Mouse (Mus musculus): ENCODE results near the gene Brms1.
"Not testable (repeated sequence)": the region's sequence is repeated elsewhere in the genome, so short reads cannot be mapped to it uniquely, and the experiment has no call there.

Brms1 gene

DNA sequence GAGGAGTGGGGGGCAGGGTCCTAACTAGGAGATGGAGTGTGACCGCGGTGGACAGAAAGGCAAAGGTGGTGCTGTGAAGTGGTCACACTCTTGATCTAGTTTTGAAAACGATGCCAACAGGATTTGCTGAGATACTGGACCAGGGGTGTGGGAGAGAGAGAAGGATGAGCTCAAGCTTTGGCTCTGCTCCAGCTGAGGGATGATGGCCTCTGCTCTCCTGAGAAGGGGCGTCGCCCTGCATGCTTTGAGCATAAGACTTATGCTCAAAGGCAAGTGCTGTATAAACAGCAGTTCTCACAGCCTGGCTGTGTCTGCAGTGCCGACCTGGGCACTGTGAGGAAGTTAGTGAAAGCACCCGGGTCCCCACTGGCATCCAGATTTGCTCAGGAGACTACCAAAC, 23.9 kb downstream of the Brms1 start:
- no peak for DNase-seq (ENCODE audit: low read depth, low spot score)

GRCm38 (mm10) chr19:5067040-5067799, 26.1 kb downstream of the Brms1 start:
- no peak for DNase-seq (ENCODE audit: low read depth, low spot score)

- no peak for DNase-seq (ENCODE audit: low read depth, low spot score)
These were observed 26.9 kb downstream of the Brms1 start, which contains the start of gene Cd248 for GRCm38 (mm10) chr19:5067867-5068569. TSS of gene Cd248 (plus strand) at chr19:5068078.

DNA sequence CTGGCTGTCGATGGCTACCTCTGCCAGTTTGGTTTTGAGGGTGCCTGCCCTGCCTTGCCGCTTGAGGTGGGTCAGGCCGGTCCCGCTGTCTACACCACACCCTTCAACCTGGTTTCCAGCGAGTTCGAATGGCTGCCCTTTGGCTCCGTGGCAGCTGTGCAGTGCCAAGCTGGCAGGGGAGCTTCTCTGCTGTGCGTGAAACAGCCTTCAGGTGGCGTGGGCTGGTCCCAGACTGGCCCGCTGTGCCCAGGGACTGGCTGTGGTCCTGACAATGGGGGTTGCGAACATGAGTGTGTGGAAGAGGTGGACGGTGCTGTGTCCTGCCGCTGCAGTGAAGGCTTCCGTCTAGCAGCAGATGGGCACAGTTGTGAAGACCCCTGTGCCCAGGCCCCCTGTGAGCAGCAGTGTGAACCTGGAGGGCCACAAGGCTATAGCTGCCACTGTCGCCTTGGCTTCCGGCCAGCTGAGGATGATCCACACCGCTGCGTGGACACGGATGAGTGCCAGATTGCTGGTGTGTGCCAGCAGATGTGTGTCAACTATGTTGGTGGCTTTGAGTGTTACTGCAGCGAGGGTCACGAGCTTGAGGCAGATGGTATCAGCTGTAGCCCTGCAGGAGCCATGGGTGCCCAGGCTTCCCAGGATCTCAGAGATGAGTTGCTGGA, 27.5 kb downstream of the Brms1 start:
- no peak for DNase-seq (ENCODE audit: low read depth, low spot score)

DNA sequence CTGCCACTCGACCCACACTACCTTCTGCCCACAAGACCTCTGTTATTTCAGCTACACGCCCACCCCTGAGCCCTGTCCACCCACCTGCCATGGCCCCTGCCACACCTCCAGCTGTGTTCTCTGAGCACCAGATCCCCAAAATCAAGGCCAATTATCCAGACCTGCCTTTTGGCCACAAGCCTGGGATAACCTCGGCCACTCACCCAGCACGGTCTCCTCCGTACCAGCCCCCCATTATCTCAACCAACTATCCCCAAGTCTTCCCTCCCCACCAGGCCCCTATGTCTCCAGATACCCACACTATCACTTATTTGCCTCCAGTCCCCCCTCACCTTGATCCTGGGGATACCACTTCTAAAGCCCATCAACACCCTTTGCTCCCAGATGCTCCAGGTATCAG, 28.3 kb downstream of the Brms1 start:
- DNase-seq (ENCODE audit: low read depth, low spot score) = no peak

DNA sequence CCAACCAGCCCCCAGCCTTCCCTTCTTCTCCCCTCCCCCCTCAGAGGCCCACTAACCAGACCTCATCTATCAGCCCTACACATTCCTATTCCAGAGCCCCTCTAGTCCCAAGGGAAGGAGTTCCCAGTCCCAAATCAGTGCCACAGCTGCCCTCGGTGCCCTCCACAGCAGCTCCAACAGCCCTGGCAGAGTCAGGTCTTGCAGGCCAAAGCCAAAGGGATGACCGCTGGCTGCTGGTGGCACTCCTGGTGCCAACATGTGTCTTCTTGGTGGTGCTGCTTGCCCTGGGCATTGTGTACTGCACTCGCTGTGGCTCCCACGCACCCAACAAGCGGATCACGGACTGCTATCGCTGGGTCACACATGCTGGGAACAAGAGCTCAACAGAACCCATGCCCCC, 28.8 kb downstream of the Brms1 start:
- DNase-seq (ENCODE audit: low read depth, low spot score) = no peak

DNA sequence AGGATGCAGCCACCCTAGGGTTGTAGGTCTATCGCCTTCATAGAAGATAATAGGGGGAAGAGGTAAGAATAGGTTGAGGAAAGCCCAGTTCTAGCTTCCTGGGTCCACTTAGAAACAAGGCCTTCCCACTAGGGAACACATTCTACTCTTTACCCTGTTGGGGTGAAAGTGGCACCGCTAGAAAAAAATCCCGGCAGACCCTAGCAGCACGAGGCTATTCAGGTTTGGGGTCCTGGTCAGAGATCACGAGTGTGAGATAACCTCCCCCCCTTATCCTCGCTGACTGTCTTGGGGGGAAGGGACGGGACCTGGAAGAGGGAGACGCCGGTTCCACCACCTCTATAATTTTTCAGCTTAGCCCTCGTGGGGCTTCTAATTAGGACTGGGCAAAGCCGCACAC, 29.9 kb downstream of the Brms1 start:
- DNase-seq (ENCODE audit: low read depth, low spot score) = no peak

- DNase-seq (ENCODE audit: low read depth, low spot score) = no peak
These were observed 30.6 kb downstream of the Brms1 start for GRCm38 (mm10) chr19:5071545-5072369.

GRCm38 (mm10) chr19:5072389-5073019, 31.4 kb downstream of the Brms1 start:
- no peak for DNase-seq (ENCODE audit: low read depth, low spot score)

- DNase-seq (ENCODE audit: low read depth, low spot score) = no peak
These were observed 31.9 kb downstream of the Brms1 start for GRCm38 (mm10) chr19:5073028-5073427.

DNA sequence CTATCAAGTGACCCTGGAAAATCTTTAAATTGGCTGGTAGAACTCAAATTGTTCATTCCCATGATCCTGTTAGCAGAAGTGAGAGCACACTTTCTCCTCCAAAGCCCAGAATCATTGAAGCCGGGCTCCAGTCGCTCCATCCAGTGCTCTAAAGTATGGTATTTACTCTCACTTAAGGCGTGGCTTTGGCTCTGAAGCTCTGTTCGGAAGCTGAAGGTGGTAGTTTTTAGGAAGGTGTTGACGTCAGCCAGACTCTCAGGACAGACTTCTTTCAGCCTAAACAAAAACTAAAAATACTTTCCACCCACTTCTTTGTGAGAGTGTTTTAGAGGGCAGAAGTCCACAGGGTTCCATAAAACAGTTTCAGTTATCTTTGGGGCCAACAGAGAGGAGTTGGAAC, 32.4 kb downstream of the Brms1 start:
- no peak for DNase-seq (ENCODE audit: low read depth, low spot score)

DNA sequence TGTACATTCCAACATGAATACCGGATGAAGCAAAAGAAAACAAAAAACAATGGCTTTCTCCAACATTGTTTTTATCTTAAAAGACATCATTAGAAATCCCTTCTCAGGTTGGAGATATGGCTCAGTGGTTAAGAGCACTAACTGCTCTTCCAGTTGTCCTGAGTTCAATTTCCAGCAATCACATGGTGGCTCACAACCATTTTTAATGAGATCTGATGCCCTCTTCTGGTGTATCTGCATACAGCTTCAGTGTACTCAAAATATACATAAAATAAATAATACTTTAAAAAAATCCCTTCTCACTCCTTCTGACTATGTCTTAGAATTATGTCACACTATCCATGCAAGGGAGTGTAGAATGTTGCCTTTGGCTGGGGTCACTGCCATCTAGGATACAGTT, 38.1 kb downstream of the Brms1 start:
- no peak for DNase-seq (ENCODE audit: low read depth, low spot score)

- DNase-seq (ENCODE audit: low read depth, low spot score) = no peak
These were observed 40.9 kb downstream of the Brms1 start for GRCm38 (mm10) chr19:5082005-5082404.

GRCm38 (mm10) chr19:5082596-5082995, 41.4 kb downstream of the Brms1 start:
- no peak for DNase-seq (ENCODE audit: low read depth, low spot score)

DNA sequence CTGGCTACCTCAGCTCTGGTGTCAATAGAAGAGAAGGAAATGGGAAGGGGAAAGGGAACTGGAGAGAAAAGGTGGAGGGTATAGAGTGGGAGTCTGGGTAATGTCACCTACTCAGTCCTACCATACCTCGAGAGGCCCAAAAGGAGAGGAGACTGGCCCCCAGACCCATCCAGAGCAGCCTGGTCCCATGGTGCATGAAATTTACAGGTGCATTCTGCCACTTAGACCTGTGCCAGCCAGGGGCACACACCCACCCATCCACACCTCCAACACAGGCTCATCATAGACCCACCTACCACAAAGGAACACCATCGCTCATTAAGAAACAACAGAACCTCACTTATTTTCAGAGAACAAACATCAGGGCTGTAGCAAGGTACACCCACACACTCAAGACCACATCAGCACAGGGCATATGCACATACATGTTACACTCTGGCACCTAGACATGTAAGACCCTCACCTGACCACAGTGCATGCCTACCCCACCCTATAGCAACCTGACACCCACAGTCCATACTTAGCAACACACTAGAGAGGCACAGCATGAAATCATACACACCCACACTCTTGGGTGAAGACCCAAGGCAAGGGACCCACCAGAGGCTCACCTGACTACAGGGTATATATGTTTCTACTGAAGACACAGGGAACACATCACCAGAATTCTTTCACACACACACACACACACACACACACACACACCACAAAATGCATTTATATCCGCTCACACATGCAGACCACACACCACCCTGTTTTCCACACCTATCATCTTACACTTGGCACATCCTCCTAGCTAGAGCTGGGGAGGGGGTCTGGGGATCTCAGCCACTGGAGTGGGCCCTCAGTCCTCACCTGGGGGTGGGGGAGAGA, 43.0 kb downstream of the Brms1 start:
- no peak for DNase-seq (ENCODE audit: low read depth, low spot score)

DNA sequence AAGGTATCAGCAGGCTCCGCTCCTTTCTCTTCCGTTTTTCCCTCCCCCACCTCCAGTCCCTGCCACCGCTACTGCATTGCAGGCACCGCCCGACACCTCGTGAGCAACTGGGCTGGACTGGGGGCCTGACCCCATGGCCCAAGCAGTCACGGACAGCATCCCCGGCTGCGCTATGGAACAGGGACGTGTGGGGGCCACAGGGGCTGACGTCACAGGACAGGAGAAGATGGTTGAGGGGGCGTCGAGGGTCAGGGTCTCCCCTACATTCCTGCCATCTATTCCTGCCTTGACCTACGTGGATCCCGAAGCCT, 43.6 kb downstream of the Brms1 start:
- DNase-seq (ENCODE audit: low read depth, low spot score) = no peak

- no peak for DNase-seq (ENCODE audit: low read depth, low spot score)
These were observed 44.1 kb downstream of the Brms1 start, which contains the start of gene Tmem151a for GRCm38 (mm10) chr19:5085145-5085863. TSS of gene Tmem151a (minus strand) at chr19:5085531.

DNA sequence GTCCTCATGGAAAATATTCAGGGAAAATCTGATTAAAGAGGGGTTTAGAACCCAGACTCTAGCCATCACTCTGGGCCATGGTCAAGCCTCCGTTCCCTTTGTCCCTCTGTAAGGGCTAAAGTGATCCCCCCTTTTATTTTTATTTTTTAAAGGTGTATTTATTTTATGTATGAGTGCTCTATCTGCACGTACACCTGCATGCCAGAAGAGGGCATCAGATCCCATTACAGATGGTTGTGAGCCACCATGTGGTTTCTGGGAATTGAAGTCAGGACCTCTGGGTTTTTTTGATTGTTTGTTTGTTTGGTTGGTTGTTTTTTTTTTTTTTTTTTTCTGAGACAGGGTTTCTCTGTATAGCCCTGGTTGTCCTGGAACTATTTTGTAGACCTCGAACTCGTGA, 45.4 kb downstream of the Brms1 start:
- not testable (repeated sequence) for DNase-seq (ENCODE audit: low read depth, low spot score)

DNA sequence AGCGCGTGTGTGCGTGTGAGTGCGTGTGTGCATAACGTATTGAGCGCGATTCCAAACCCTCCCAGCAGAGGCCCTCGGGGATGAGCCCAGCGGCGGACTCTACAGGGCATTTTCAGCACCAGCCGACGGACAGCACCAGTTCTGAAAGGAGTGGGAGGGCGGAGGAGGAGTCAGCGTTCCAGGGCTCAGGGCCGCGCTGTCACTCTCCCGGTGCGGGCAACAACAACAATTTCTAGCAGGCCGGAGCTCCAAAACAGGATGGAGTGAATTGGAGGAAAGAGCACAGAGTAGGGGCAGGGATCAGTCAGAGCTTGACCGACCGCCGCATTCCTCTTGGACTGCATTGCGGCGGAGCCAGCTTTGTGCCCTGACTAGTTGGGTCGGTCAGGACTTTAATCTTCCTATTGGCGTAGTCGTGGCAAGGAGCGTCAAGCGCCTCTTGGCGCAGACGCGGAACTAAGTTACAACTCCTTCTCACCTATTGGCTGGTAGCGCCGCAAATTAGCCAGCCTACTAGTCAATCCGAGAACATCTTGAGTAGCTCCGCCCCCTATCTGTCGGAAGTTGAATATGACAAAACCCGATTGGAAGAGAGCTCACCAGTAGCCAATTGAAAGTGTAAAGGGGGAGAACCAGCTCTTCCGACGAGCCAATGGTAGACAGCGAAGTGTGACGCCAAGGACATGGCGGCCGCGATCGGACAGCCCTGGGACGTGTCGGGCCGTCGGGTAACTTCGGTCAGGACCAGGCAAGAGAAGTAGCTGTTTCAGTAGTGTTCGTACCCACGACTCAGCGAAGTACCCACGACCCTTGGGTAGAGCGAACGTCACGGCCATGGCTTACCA, 47.0 kb downstream of the Brms1 start, which contains the start of gene Yif1a:
Yif1a (plus strand) TSS at position 655 of the 845 bp plus-strand sequence.
- DNase-seq (ENCODE audit: low read depth, low spot score) = peak; percentile 99
